Comparison of ENCODE assay signal across 7 mouse cellular contexts in the genomic region with DNA sequence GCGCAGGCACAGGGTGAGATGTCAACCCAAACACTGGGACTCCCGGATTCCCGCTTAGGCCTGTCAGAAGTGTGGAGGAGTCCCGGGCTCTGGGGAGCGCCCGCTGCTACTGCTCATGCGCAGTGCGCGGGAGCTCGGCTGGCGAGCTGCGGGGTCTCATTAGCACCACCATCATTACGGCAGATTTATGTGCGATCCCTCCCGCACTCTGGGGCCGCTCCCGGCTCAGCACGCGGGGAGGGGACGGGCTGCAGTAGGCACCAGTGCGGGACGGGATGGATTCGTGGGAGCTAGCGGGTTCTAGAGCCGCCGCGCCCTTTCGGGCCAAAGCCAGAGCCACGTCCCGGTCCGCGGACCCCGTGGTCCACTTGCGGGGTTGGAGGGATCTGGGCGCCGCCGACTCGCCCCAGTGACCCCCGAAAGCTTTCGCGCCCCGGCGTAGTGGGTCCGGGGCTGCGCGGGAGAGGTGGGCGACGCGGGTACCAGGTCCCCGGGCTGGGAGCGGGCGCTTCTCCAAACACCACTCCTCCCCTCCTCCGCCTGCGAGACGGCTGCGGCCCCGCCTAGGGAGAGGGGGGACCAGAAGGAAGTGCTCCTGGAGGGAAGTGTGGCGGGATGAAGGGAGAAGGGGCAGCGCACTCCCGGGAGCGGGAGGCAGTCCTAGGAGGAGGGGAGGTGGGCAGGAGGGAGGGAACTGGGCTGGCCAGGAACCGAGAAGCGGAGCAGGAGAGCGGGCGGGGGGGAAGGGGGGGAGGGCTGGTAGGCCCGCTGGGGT. TPM values are rescaled to one million over a fixed set of nuclear protein-coding genes. Genes with fewer than 3 reads are reported as not detected.
A peak's percentile ranks its signal among the peaks of the same experiment; 100 is the strongest.
DNase-seq lines count a peak whose midpoint lies in the region; ATAC-seq and TF ChIP-seq lines count a peak whose summit lies in the region.

No protein-coding gene starts in this region.

- peak overlapping the region; percentile 77 for H3K9ac ChIP-seq in hindbrain, embryonic 14.5 days
- H3K9ac ChIP-seq in limb, embryonic 12.5 days (replicated peaks) = peak overlapping the region; percentile 87
- peak overlapping the region; percentile 73 for H3K9ac ChIP-seq in midbrain, embryonic 14.5 days (replicated peaks; ENCODE audit: low read length)
- H3K9ac ChIP-seq in stomach, postnatal 0 days (ENCODE audit: low read length) = peak overlapping the region; percentile 75

- peak; percentile 80 for TF ChIP-seq POLR2A in cerebellum, adult 2 months (IDR thresholded peaks at IDR 0.05; ENCODE audit: borderline replicate concordance, insufficient read depth, low read length)

- H3K9me3 ChIP-seq in hindbrain, embryonic 14.5 days (ENCODE audit: control insufficient read depth, low read length) = no peaks in the 10 kb centered on the region
- H3K9me3 ChIP-seq in limb, embryonic 12.5 days = 0 out of 2 replicates have a peak, but pooled peaks cover 3% of the 10 kb centered on the region
- peaks cover 4% of the 10 kb centered on the region; the same call in 1 of the 2 replicates for H3K9me3 ChIP-seq in midbrain, embryonic 14.5 days (ENCODE audit: control insufficient read depth, low read length)
- no peaks in the 10 kb centered on the region for H3K9me3 ChIP-seq in stomach, postnatal 0 days (ENCODE audit: control insufficient read depth, low read length)

- under 1% methylated on average over 61 of the region's 66 CpGs for WGBS in cerebellum, adult 2 months
- under 1% methylated on average over 55 of the region's 66 CpGs for WGBS in hindbrain, embryonic 14.5 days
- WGBS in limb, embryonic 12.5 days = under 1% methylated on average over 64 of the region's 66 CpGs
- under 1% methylated on average over 62 of the region's 66 CpGs for WGBS in midbrain, embryonic 14.5 days
- 0% methylated on average over 54 of the region's 66 CpGs for WGBS in stomach, postnatal 0 days

- no peak for TF ChIP-seq CTCF in cerebellum, adult 2 months (IDR thresholded peaks at IDR 0.05; ENCODE audit: borderline replicate concordance, insufficient read depth, low read depth, low read length)
- no peak for TF ChIP-seq CTCF in stomach, postnatal 0 days (IDR thresholded peaks at IDR 0.05; ENCODE audit: low read depth)

- H3K36me3 ChIP-seq in hindbrain, embryonic 14.5 days (replicated peaks; ENCODE audit: control insufficient read depth, insufficient read depth) = no peaks in the 10 kb centered on the region
- no peaks in the 10 kb centered on the region for H3K36me3 ChIP-seq in limb, embryonic 12.5 days
- no peaks in the 10 kb centered on the region for H3K36me3 ChIP-seq in midbrain, embryonic 14.5 days (ENCODE audit: control insufficient read depth, insufficient read depth, low read length)
- H3K36me3 ChIP-seq in stomach, postnatal 0 days (ENCODE audit: control insufficient read depth, insufficient read depth, low read length) = no peaks in the 10 kb centered on the region

- peak overlapping the region; percentile 74 for H3K4me2 ChIP-seq in hindbrain, embryonic 14.5 days (replicated peaks)
- peak overlapping the region; percentile 87 for H3K4me2 ChIP-seq in limb, embryonic 12.5 days
- peak overlapping the region; percentile 85 for H3K4me2 ChIP-seq in midbrain, embryonic 14.5 days (ENCODE audit: low read length)
- H3K4me2 ChIP-seq in stomach, postnatal 0 days (replicated peaks; ENCODE audit: low read depth) = peak overlapping the region; percentile 89

- ATAC-seq in hindbrain, embryonic 14.5 days (ENCODE audit: low FRiP score) = peak; percentile 85
- ATAC-seq in limb, embryonic 12.5 days (ENCODE audit: insufficient number of reproducible peaks, insufficient read depth, low FRiP score, low TSS enrichment, low read depth) = peak; percentile 88
- ATAC-seq in midbrain, embryonic 14.5 days (ENCODE audit: low FRiP score, low TSS enrichment) = peak; percentile 86
- peak; percentile 80 for ATAC-seq in stomach, postnatal 0 days (ENCODE audit: low FRiP score, low TSS enrichment)

- H3K27ac ChIP-seq in cerebellum, adult 2 months (ENCODE audit: insufficient read depth, low read length) = peak overlapping the region; percentile 93
- peak overlapping the region; percentile 85 for H3K27ac ChIP-seq in hindbrain, embryonic 14.5 days
- H3K27ac ChIP-seq in limb, embryonic 12.5 days = peak overlapping the region; percentile 84
- H3K27ac ChIP-seq in midbrain, embryonic 14.5 days (replicated peaks; ENCODE audit: low read depth, low read length) = peak overlapping the region; percentile 88
- peak overlapping the region; percentile 88 for H3K27ac ChIP-seq in stomach, postnatal 0 days (replicated peaks)

- H3K27me3 ChIP-seq in cerebellum, adult 2 months (ENCODE audit: control insufficient read depth, insufficient read depth, low read length) = no peaks in the 10 kb centered on the region
- H3K27me3 ChIP-seq in hindbrain, embryonic 14.5 days (ENCODE audit: control insufficient read depth, insufficient read depth, low read length) = 0 out of 2 replicates have a peak, but pooled peaks cover 6% of the 10 kb centered on the region
- peaks cover 25% of the 10 kb centered on the region; the same call in 1 of the 2 replicates for H3K27me3 ChIP-seq in limb, embryonic 12.5 days
- 0 out of 2 replicates have a peak, but pooled peaks cover 4% of the 10 kb centered on the region for H3K27me3 ChIP-seq in midbrain, embryonic 14.5 days (ENCODE audit: control insufficient read depth, insufficient read depth, low read length)
- H3K27me3 ChIP-seq in stomach, postnatal 0 days (ENCODE audit: control insufficient read depth, insufficient read depth, low read length) = no peaks in the 10 kb centered on the region

- H3K4me1 ChIP-seq in cerebellum, adult 2 months (ENCODE audit: control insufficient read depth, insufficient read depth, low read length) = 0 out of 2 replicates have a peak, but pooled peaks cover 3% of the 10 kb centered on the region
- peaks cover 11% of the 10 kb centered on the region for H3K4me1 ChIP-seq in hindbrain, embryonic 14.5 days (replicated peaks; ENCODE audit: control insufficient read depth, insufficient read depth, low read length)
- H3K4me1 ChIP-seq in limb, embryonic 12.5 days (replicated peaks) = peaks cover 16% of the 10 kb centered on the region
- peaks cover 22% of the 10 kb centered on the region for H3K4me1 ChIP-seq in midbrain, embryonic 14.5 days (ENCODE audit: control insufficient read depth, insufficient read depth, low read length)
- no peaks in the 10 kb centered on the region; the same call in 1 of the 2 replicates for H3K4me1 ChIP-seq in stomach, postnatal 0 days (replicated peaks; ENCODE audit: control insufficient read depth, insufficient read depth)

- TF ChIP-seq EP300 in stomach, postnatal 0 days (optimal IDR thresholded peaks at IDR 0.05) = no peak

- DNase-seq in WW6 (ENCODE audit: low read depth, low spot score) = peak; percentile 81
- DNase-seq in cerebellum, adult 2 months = peak; percentile 82 to 83
- peak; percentile 74 for DNase-seq in forelimb bud, embryonic 11.5 days (ENCODE audit: low read depth, low spot score)
- peak; percentile 82 for DNase-seq in hindbrain, embryonic 14.5 days (ENCODE audit: low spot score)
- DNase-seq in midbrain, embryonic 14.5 days = peak; percentile 92
- DNase-seq in stomach, postnatal 0 days (ENCODE audit: low spot score) = peak; percentile 55

- H3K4me3 ChIP-seq in cerebellum, adult 2 months (replicated peaks; ENCODE audit: insufficient read depth, low read depth, low read length) = peak overlapping the region; percentile 86
- H3K4me3 ChIP-seq in hindbrain, embryonic 14.5 days (replicated peaks; ENCODE audit: low read length) = peak overlapping the region; percentile 59
- peak overlapping the region; percentile 70 for H3K4me3 ChIP-seq in limb, embryonic 12.5 days (replicated peaks)
- peak overlapping the region; percentile 66 for H3K4me3 ChIP-seq in midbrain, embryonic 14.5 days (replicated peaks; ENCODE audit: low read depth, low read length)
- peak overlapping the region; percentile 66 for H3K4me3 ChIP-seq in stomach, postnatal 0 days (ENCODE audit: low read depth, low read length)

RNA-seq across cellular contexts. Expression of a gene that starts 24.8 kb away (rescaled TPM):
- 164 and 184 TPM in 2 replicates for polyA plus RNA-seq in cerebellum, adult 2 months (2012; rRNA removed)
- polyA plus RNA-seq in hindbrain, embryonic 14.5 days (2014; fragmentation: Nextera tagmentation; extraction: Ambion mirVana) = 67.1 and 72.0 TPM in 2 replicates
- 28.2 and 32.7 TPM in 2 replicates for polyA plus RNA-seq in limb, embryonic 12.5 days (2016; fragmentation: Nextera tagmentation; extraction: Ambion mirVana)
- polyA plus RNA-seq in midbrain, embryonic 14.5 days (2014; fragmentation: Nextera tagmentation; extraction: Ambion mirVana) = 77.2 and 92.7 TPM in 2 replicates
- 6.5 and 7.5 TPM in 2 replicates for polyA plus RNA-seq in stomach, postnatal 0 days (2015; fragmentation: Nextera tagmentation; extraction: Ambion mirVana)

Comparison
In these comparisons a context has a peak if more than half of its experiments do, and no peak if none do; other contexts are left out.
1. Peak in every context shown above with its lines: DNase-seq, ATAC-seq, H3K4me3 ChIP-seq and H3K27ac ChIP-seq.